Mouse (Mus musculus) forebrain, embryonic 12.5 days (tissue): ENCODE measurements around the gene Alpl. TPM values are rescaled to one million over a fixed set of nuclear protein-coding genes. Genes with fewer than 3 reads are reported as not detected.

Source experiments
- ATAC-seq: fragments of 200-750 bp; cut with Nextera tagmentation; 2 replicates; pipeline ENCODE4 v1.8.0; 2017; ENCODE audit warnings: moderate TSS enrichment; ENCODE audit not compliant: low FRiP score
- H3K27ac ChIP-seq: fragments of 300-500 bp; sonication (generic); 2 replicates; pipeline ENCODE4 v1.5.1; 2016; ENCODE audit warnings: mild to moderate bottlenecking
- H3K27me3 ChIP-seq: fragments of 300-500 bp; sonication (generic); 2 replicates; pipeline ENCODE4 v1.6.1; 2016; ENCODE audit warnings: mild to moderate bottlenecking
- H3K36me3 ChIP-seq: fragments of 300-500 bp; sonication (generic); replicated peaks from 2 replicates; pipeline ENCODE4 v1.6.1; 2016; ENCODE audit warnings: mild to moderate bottlenecking
- H3K4me1 ChIP-seq: fragments of 300-500 bp; sonication (generic); 2 replicates; pipeline ENCODE4 v1.6.1; 2016
- H3K4me2 ChIP-seq: fragments of 300-500 bp; sonication (generic); 2 replicates; pipeline ENCODE4 v1.6.1; 2016; ENCODE audit warnings: mild to moderate bottlenecking, moderate library complexity
- H3K4me3 ChIP-seq: fragments of 300-500 bp; sonication (generic); replicated peaks from 2 replicates; pipeline ENCODE4 v1.5.1; 2016; ENCODE audit warnings: mild to moderate bottlenecking
- H3K9ac ChIP-seq: fragments of 300-500 bp; sonication (generic); 2 replicates; pipeline ENCODE4 v1.6.1; 2016; ENCODE audit warnings: mild to moderate bottlenecking
- H3K9me3 ChIP-seq: fragments of 300-500 bp; sonication (generic); 2 replicates; pipeline ENCODE4 v1.6.1; 2016
- WGBS: fragments of 180-500 bp; shearing (Covaris S2); methylation state at CpG from one replicate; pipeline ENCODE4 v1.1.7; 2016; 5-methylcytosine and 5-hydroxymethylcytosine counted together
- polyA plus RNA-seq: library from polyadenylated mRNA; unstranded; fragments of >200 nt; fragmentation: Nextera tagmentation; extraction: Ambion mirVana; gene quantifications from 2 replicates; pipeline ENCODE4 v1.2.1, GENCODE M21; 2016

The Alpl gene
- polyA plus RNA-seq, 1 experiment from 2014 or later, result 13.1 TPM

- 56% methylated on average over 3 of the region's 3 CpGs for WGBS
Measured at GRCm38 (mm10) chr4:137820721-137821120, 24.5 kb upstream of the Alpl start.

GRCm38 (mm10) chr4:137819487-137819886 is 23.3 kb upstream of the Alpl start:
- H3K27me3 ChIP-seq, result no peaks in the 10 kb centered on the region
- H3K36me3 ChIP-seq, result no peaks in the 10 kb centered on the region
- H3K9me3 ChIP-seq, result 0 out of 2 replicates have a peak, but pooled peaks cover 4% of the 10 kb centered on the region
- WGBS, result 50% methylated on average over 2 of the region's 2 CpGs
- H3K4me3 ChIP-seq, result no peak overlapping the region
- no peak overlapping the region for H3K4me2 ChIP-seq
- peaks cover 6% of the 10 kb centered on the region for H3K4me1 ChIP-seq
- H3K9ac ChIP-seq, result no peak overlapping the region
- H3K27ac ChIP-seq, result 0 out of 2 replicates have a peak overlapping the region, but pooled peaks have one; percentile 8
- ATAC-seq, result no peak

More at GRCm38 (mm10) chr4:137820721-137821120, 24.5 kb upstream of the Alpl start:
- Histone ChIP-seq H3K4me2 (no peak overlapping the region), H3K27ac (no peak overlapping the region), H3K36me3 (no peaks in the 10 kb centered on the region), H3K9ac (no peak overlapping the region), H3K9me3 (0 out of 2 replicates have a peak, but pooled peaks cover 4% of the 10 kb centered on the region), H3K4me3 (no peak overlapping the region), H3K27me3 (no peaks in the 10 kb centered on the region), H3K4me1 (peaks cover 6% of the 10 kb centered on the region)
- no peak for ATAC-seq

- Histone ChIP-seq H3K4me1 (peaks cover 6% of the 10 kb centered on the region), H3K36me3 (no peaks in the 10 kb centered on the region), H3K4me2 (no peak overlapping the region), H3K27me3 (no peaks in the 10 kb centered on the region), H3K9me3 (0 out of 2 replicates have a peak, but pooled peaks cover 4% of the 10 kb centered on the region), H3K9ac (no peak overlapping the region), H3K27ac (no peak overlapping the region), H3K4me3 (no peak overlapping the region)
- 91% methylated on average over 3 of the region's 3 CpGs for WGBS
- ATAC-seq, result no peak
Measured at GRCm38 (mm10) chr4:137818341-137818740, 22.2 kb upstream of the Alpl start.

GRCm38 (mm10) chr4:137816216-137816615 is 20.0 kb upstream of the Alpl start:
- Histone ChIP-seq H3K4me1 (peaks cover 6% of the 10 kb centered on the region), H3K4me2 (no peak overlapping the region), H3K9me3 (0 out of 2 replicates have a peak, but pooled peaks cover 4% of the 10 kb centered on the region), H3K27ac (no peak overlapping the region), H3K4me3 (no peak overlapping the region), H3K36me3 (no peaks in the 10 kb centered on the region), H3K9ac (no peak overlapping the region), H3K27me3 (no peaks in the 10 kb centered on the region; the same call in 1 of the 2 replicates)
- ATAC-seq, result no peak
- WGBS, result 81% methylated on average over 7 of the region's 7 CpGs

GRCm38 (mm10) chr4:137815473-137815872 is 19.3 kb upstream of the Alpl start:
- 87% methylated on average over 3 of the region's 3 CpGs for WGBS
- 0 out of 2 replicates have a peak, but pooled peaks cover 4% of the 10 kb centered on the region for H3K9me3 ChIP-seq
- H3K36me3 ChIP-seq, result no peaks in the 10 kb centered on the region
- no peak overlapping the region for H3K9ac ChIP-seq
- H3K27me3 ChIP-seq, result no peaks in the 10 kb centered on the region; the same call in 1 of the 2 replicates
- no peak overlapping the region for H3K27ac ChIP-seq
- H3K4me3 ChIP-seq, result no peak overlapping the region
- no peak overlapping the region for H3K4me2 ChIP-seq
- no peak for ATAC-seq
- peaks cover 6% of the 10 kb centered on the region for H3K4me1 ChIP-seq

GRCm38 (mm10) chr4:137814140-137814539 is 18.0 kb upstream of the Alpl start:
- H3K36me3 ChIP-seq, result no peaks in the 10 kb centered on the region
- H3K27ac ChIP-seq, result no peak overlapping the region
- no peak overlapping the region for H3K4me3 ChIP-seq
- no peaks in the 10 kb centered on the region; the same call in 1 of the 2 replicates for H3K27me3 ChIP-seq
- no peak for ATAC-seq
- H3K4me2 ChIP-seq, result no peak overlapping the region
- no peaks in the 10 kb centered on the region for H3K9me3 ChIP-seq
- H3K9ac ChIP-seq, result no peak overlapping the region
- WGBS, result 86% methylated on average over 7 of the region's 7 CpGs
- H3K4me1 ChIP-seq, result no peaks in the 10 kb centered on the region

GRCm38 (mm10) chr4:137812946-137813708 is 16.9 kb upstream of the Alpl start:
- Histone ChIP-seq H3K9ac (no peak overlapping the region), H3K9me3 (no peaks in the 10 kb centered on the region), H3K27ac (no peak overlapping the region), H3K36me3 (no peaks in the 10 kb centered on the region), H3K4me3 (no peak overlapping the region), H3K4me2 (no peak overlapping the region), H3K27me3 (no peaks in the 10 kb centered on the region; the same call in 1 of the 2 replicates), H3K4me1 (no peaks in the 10 kb centered on the region)
- WGBS, result 71% methylated on average over 13 of the region's 13 CpGs
- no peak for ATAC-seq

GRCm38 (mm10) chr4:137809999-137810398 is 13.8 kb upstream of the Alpl start:
- no peaks in the 10 kb centered on the region; the same call in 1 of the 2 replicates for H3K27me3 ChIP-seq
- H3K4me3 ChIP-seq, result no peak overlapping the region
- no peak overlapping the region for H3K4me2 ChIP-seq
- no peaks in the 10 kb centered on the region for H3K4me1 ChIP-seq
- H3K9me3 ChIP-seq, result no peaks in the 10 kb centered on the region
- no peak overlapping the region for H3K27ac ChIP-seq
- H3K9ac ChIP-seq, result no peak overlapping the region
- WGBS, result 86% methylated on average over 4 of the region's 4 CpGs
- no peaks in the 10 kb centered on the region for H3K36me3 ChIP-seq
- ATAC-seq, result no peak

- Histone ChIP-seq H3K4me3 (no peak overlapping the region), H3K27ac (no peak overlapping the region), H3K4me1 (no peaks in the 10 kb centered on the region), H3K27me3 (no peaks in the 10 kb centered on the region; the same call in 1 of the 2 replicates), H3K4me2 (no peak overlapping the region), H3K9me3 (no peaks in the 10 kb centered on the region), H3K9ac (no peak overlapping the region), H3K36me3 (no peaks in the 10 kb centered on the region)
- 87% methylated on average over 7 of the region's 7 CpGs for WGBS
- no peak for ATAC-seq
Measured at GRCm38 (mm10) chr4:137807301-137807851, 11.2 kb upstream of the Alpl start.

GRCm38 (mm10) chr4:137801196-137801595 is 5.0 kb upstream of the Alpl start:
- no peak overlapping the region for H3K4me2 ChIP-seq
- no peaks in the 10 kb centered on the region for H3K9me3 ChIP-seq
- peaks cover 21% of the 10 kb centered on the region for H3K27me3 ChIP-seq
- no peak for ATAC-seq
- WGBS, result 19% methylated on average over 12 of the region's 12 CpGs
- no peak overlapping the region for H3K4me3 ChIP-seq
- peaks cover 6% of the 10 kb centered on the region for H3K4me1 ChIP-seq
- H3K36me3 ChIP-seq, result no peaks in the 10 kb centered on the region
- no peak overlapping the region for H3K9ac ChIP-seq
- no peak overlapping the region for H3K27ac ChIP-seq

GRCm38 (mm10) chr4:137800324-137800723 is 4.1 kb upstream of the Alpl start:
- 30% methylated on average over 11 of the region's 11 CpGs for WGBS
- H3K36me3 ChIP-seq, result no peaks in the 10 kb centered on the region
- H3K27me3 ChIP-seq, result peaks cover 29% of the 10 kb centered on the region
- no peak for ATAC-seq
- H3K9me3 ChIP-seq, result no peaks in the 10 kb centered on the region
- H3K9ac ChIP-seq, result no peak overlapping the region
- no peak overlapping the region for H3K27ac ChIP-seq
- H3K4me3 ChIP-seq, result no peak overlapping the region
- peaks cover 15% of the 10 kb centered on the region for H3K4me1 ChIP-seq
- H3K4me2 ChIP-seq, result no peak overlapping the region

- 65% methylated on average over 4 of the region's 4 CpGs for WGBS
- peaks cover 39% of the 10 kb centered on the region for H3K27me3 ChIP-seq
Measured at GRCm38 (mm10) chr4:137797038-137797437, 854 bp upstream of the Alpl start.

More at GRCm38 (mm10) chr4:137797038-137797437, 854 bp upstream of the Alpl start:
- ATAC-seq, result no peak
- H3K4me3 ChIP-seq, result no peak overlapping the region
- peaks cover 26% of the 10 kb centered on the region for H3K4me1 ChIP-seq
- H3K9ac ChIP-seq, result no peak overlapping the region
- no peaks in the 10 kb centered on the region for H3K9me3 ChIP-seq
- H3K27ac ChIP-seq, result no peak overlapping the region
- H3K4me2 ChIP-seq, result no peak overlapping the region
- no peaks in the 10 kb centered on the region for H3K36me3 ChIP-seq
